In the genomic region with DNA sequence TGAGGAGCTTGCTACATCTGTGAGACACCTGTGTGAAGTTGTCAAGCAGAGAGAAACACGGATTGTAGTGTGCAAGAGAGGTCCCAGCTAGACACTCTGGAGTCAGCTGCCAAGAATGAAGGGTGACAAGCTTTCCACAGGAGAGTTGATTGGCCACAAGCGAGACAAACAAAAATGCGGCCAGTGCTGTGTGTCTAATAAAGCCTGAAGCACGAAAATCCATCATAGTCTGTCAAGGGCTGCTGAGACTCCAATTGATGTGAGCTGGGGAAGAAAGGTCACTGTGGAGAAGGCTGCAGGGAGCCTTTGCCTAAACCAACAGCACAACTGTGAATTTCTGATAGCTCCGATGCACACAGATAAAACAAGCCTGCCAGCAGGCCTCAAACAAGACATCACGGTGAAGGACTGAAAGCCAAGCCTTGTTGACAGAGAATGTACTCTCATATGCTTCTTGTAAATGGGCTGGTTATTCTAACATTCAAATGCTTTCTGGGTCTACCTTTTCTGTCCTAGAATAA, we compare ENCODE assay signal across 28 mouse cellular contexts. TPM values are rescaled to one million over a fixed set of nuclear protein-coding genes. Genes with fewer than 3 reads are reported as not detected.
DNase-seq lines count a peak whose midpoint lies in the region; ATAC-seq lines count a peak whose summit lies in the region.
"Had no signal": no experiment of that assay in that cellular context is flagged by ENCODE, and none has a peak within 500 bp of the region (broad histone marks: within the 10 kb centered on the region; RNA-seq: fewer than 3 reads in every experiment).

No protein-coding gene starts in this region.

- no peak overlapping the region for H3K27ac ChIP-seq in midbrain, embryonic 14.5 days (replicated peaks; ENCODE audit: low read depth, low read length)
- no peak overlapping the region for H3K27ac ChIP-seq in midbrain, embryonic 10.5 days (replicated peaks)
- H3K27ac ChIP-seq in hindbrain, embryonic 15.5 days (replicated peaks) = no peak overlapping the region
- H3K27ac ChIP-seq: embryonic facial prominence, embryonic 15.5 days; forebrain, embryonic 15.5 days; heart, adult 2 months; heart, embryonic 15.5 days; intestine, embryonic 15.5 days; kidney, embryonic 15.5 days; limb, embryonic 12.5 days; midbrain, embryonic 12.5 days had no signal

- ATAC-seq in midbrain, embryonic 14.5 days (ENCODE audit: low FRiP score, low TSS enrichment) = no peak
- ATAC-seq in hindbrain, embryonic 15.5 days (ENCODE audit: low FRiP score, low read depth) = peak; percentile 38; the same call in 1 of the 2 replicates
- ATAC-seq: forebrain, embryonic 15.5 days; intestine, embryonic 15.5 days; liver, postnatal 0 days had no signal

- no peaks in the 10 kb centered on the region for H3K36me3 ChIP-seq in midbrain, embryonic 14.5 days (ENCODE audit: control insufficient read depth, insufficient read depth, low read length)
- no peaks in the 10 kb centered on the region for H3K36me3 ChIP-seq in midbrain, embryonic 10.5 days
- H3K36me3 ChIP-seq in hindbrain, embryonic 15.5 days = no peaks in the 10 kb centered on the region
- H3K36me3 ChIP-seq: embryonic facial prominence, embryonic 15.5 days; forebrain, embryonic 15.5 days; G1E; intestine, embryonic 15.5 days; kidney, embryonic 15.5 days; limb, embryonic 12.5 days; midbrain, embryonic 12.5 days had no signal

- no peaks in the 10 kb centered on the region for H3K9me3 ChIP-seq in midbrain, embryonic 14.5 days (ENCODE audit: control insufficient read depth, low read length)
- H3K9me3 ChIP-seq in midbrain, embryonic 10.5 days (replicated peaks) = no peaks in the 10 kb centered on the region; the same call in 1 of the 2 replicates
- no peaks in the 10 kb centered on the region for H3K9me3 ChIP-seq in hindbrain, embryonic 15.5 days
- H3K9me3 ChIP-seq: embryonic facial prominence, embryonic 15.5 days; forebrain, embryonic 15.5 days; heart, embryonic 15.5 days; intestine, embryonic 15.5 days; limb, embryonic 12.5 days; midbrain, embryonic 12.5 days had no signal

- no peak overlapping the region for H3K4me3 ChIP-seq in midbrain, embryonic 14.5 days (replicated peaks; ENCODE audit: low read depth, low read length)
- H3K4me3 ChIP-seq in midbrain, embryonic 10.5 days = no peak overlapping the region
- H3K4me3 ChIP-seq in hindbrain, embryonic 15.5 days = no peak overlapping the region
- H3K4me3 ChIP-seq: embryonic facial prominence, embryonic 15.5 days; forebrain, embryonic 15.5 days; heart, adult 2 months; heart, embryonic 15.5 days; intestine, embryonic 15.5 days; kidney, embryonic 15.5 days; limb, embryonic 12.5 days; midbrain, embryonic 12.5 days had no signal

- no peak overlapping the region for H3K4me2 ChIP-seq in midbrain, embryonic 14.5 days (ENCODE audit: low read length)
- H3K4me2 ChIP-seq in hindbrain, embryonic 15.5 days = no peak overlapping the region
- H3K4me2 ChIP-seq: embryonic facial prominence, embryonic 15.5 days; forebrain, embryonic 15.5 days; heart, embryonic 15.5 days; intestine, embryonic 15.5 days; kidney, embryonic 15.5 days; limb, embryonic 12.5 days; liver, embryonic 11.5 days; midbrain, embryonic 12.5 days had no signal

- WGBS in midbrain, embryonic 14.5 days = 36% methylated on average over 6 of the region's 6 CpGs
- WGBS in midbrain, embryonic 10.5 days = 68% methylated on average over 6 of the region's 6 CpGs
- WGBS in hindbrain, embryonic 15.5 days = 10% methylated on average over 6 of the region's 6 CpGs

- H3K9ac ChIP-seq in midbrain, embryonic 14.5 days (replicated peaks; ENCODE audit: low read length) = no peak overlapping the region
- no peak overlapping the region for H3K9ac ChIP-seq in hindbrain, embryonic 15.5 days
- H3K9ac ChIP-seq: embryonic facial prominence, embryonic 15.5 days; forebrain, embryonic 15.5 days; heart, embryonic 15.5 days; intestine, embryonic 15.5 days; kidney, embryonic 15.5 days; limb, embryonic 12.5 days; liver, postnatal 0 days; midbrain, embryonic 12.5 days had no signal

- H3K4me1 ChIP-seq in midbrain, embryonic 14.5 days (ENCODE audit: control insufficient read depth, insufficient read depth, low read length) = no peaks in the 10 kb centered on the region
- no peaks in the 10 kb centered on the region for H3K4me1 ChIP-seq in midbrain, embryonic 10.5 days
- 0 out of 2 replicates have a peak, but pooled peaks cover 4% of the 10 kb centered on the region for H3K4me1 ChIP-seq in hindbrain, embryonic 15.5 days (replicated peaks)
- H3K4me1 ChIP-seq: embryonic facial prominence, embryonic 15.5 days; forebrain, embryonic 15.5 days; intestine, embryonic 15.5 days; midbrain, embryonic 12.5 days had no signal

- no peaks in the 10 kb centered on the region for H3K27me3 ChIP-seq in midbrain, embryonic 14.5 days (ENCODE audit: control insufficient read depth, insufficient read depth, low read length)
- H3K27me3 ChIP-seq in midbrain, embryonic 10.5 days (ENCODE audit: low read depth, poor library complexity, severe bottlenecking) = no peaks in the 10 kb centered on the region
- no peaks in the 10 kb centered on the region for H3K27me3 ChIP-seq in hindbrain, embryonic 15.5 days
- H3K27me3 ChIP-seq: CH12.LX; embryonic facial prominence, embryonic 15.5 days; forebrain, embryonic 15.5 days; heart, embryonic 15.5 days; intestine, embryonic 15.5 days; kidney, embryonic 15.5 days; limb, embryonic 12.5 days; midbrain, embryonic 12.5 days had no signal

- peak; percentile 15 for DNase-seq in midbrain, embryonic 14.5 days
- DNase-seq in midbrain, embryonic 10.5 days (ENCODE audit: low spot score) = no peak
- DNase-seq in embryo, embryonic 10 days (ENCODE audit: low spot score) = peak; percentile 50
- peak; percentile 32 for DNase-seq in retina, postnatal 1 day
- no peak for DNase-seq in layer of hippocampus, postnatal 14 days (ENCODE audit: low spot score in 2 of 2)
- DNase-seq in adrenal gland, adult 2 months = no peak
- DNase-seq: B cell, adult 2 months; cerebellum, adult 18-20 months; cerebellum, postnatal 14 days; gastrocnemius, postnatal 14 days; heart, adult 2 months; heart, postnatal 4 days; kidney, postnatal 36 days; liver, postnatal 0 days; lung, postnatal 10 days; thymus, adult 18-20 months; thymus, postnatal 36 days had no signal

RNA-seq across cellular contexts. Expression of gene Gpr135, which starts 45.6 kb away (rescaled TPM):
- 4.6 and 7.4 TPM in 2 replicates for polyA plus RNA-seq in midbrain, embryonic 14.5 days (2014; fragmentation: Nextera tagmentation; extraction: Ambion mirVana)
- polyA plus RNA-seq in midbrain, embryonic 10.5 days (2016; fragmentation: Nextera tagmentation; extraction: Ambion mirVana) = 0.46 and 0.82 TPM in 2 replicates
- polyA plus RNA-seq in hindbrain, embryonic 15.5 days (2015; fragmentation: Nextera tagmentation; extraction: Ambion mirVana) = 6.7 and 8.4 TPM in 2 replicates
- 10 to 100 TPM; 13.5 to 13.8 TPM for total RNA-seq in layer of hippocampus, postnatal 14 days (2021)
- total RNA-seq in adrenal gland, adult 2 months (2021) = 1 to 10 TPM; 2.6 to 2.7 TPM
- 14.1 and 16.2 TPM in 2 replicates for polyA plus RNA-seq in adrenal gland, adult 2 months (2012; rRNA removed)
- total RNA-seq: CH12.LX, G1E had no signal
- polyA plus RNA-seq: G1E had no signal

RNA-seq across cellular contexts. Expression of gene L3hypdh, which starts 59.9 kb away (rescaled TPM):
- polyA plus RNA-seq in midbrain, embryonic 14.5 days (2014; fragmentation: Nextera tagmentation; extraction: Ambion mirVana) = 11.7 and 12.8 TPM in 2 replicates
- 6.7 and 7.8 TPM in 2 replicates for polyA plus RNA-seq in midbrain, embryonic 10.5 days (2016; fragmentation: Nextera tagmentation; extraction: Ambion mirVana)
- 11.7 and 12.7 TPM in 2 replicates for polyA plus RNA-seq in hindbrain, embryonic 15.5 days (2015; fragmentation: Nextera tagmentation; extraction: Ambion mirVana)
- 1 to 10 TPM; 4.5 to 5.0 TPM for total RNA-seq in layer of hippocampus, postnatal 14 days (2021)
- 10 to 100 TPM; 15.3 to 18.9 TPM for total RNA-seq in adrenal gland, adult 2 months (2021)
- polyA plus RNA-seq in adrenal gland, adult 2 months (2012; rRNA removed) = 103 and 106 TPM in 2 replicates

Comparison
In these comparisons a context has a peak if more than half of its experiments do, and no peak if none do; other contexts are left out.
1. DNase-seq: peak in midbrain, embryonic 14.5 days (single experiment), embryo, embryonic 10 days (single experiment) and retina, postnatal 1 day (single experiment); none in midbrain, embryonic 10.5 days (single experiment), layer of hippocampus, postnatal 14 days (0 of 2) and adrenal gland, adult 2 months (single experiment).